Mouse (Mus musculus) liver, embryonic 14.5 days (tissue): ENCODE measurements around the gene Ndufb2.

Experiments used
- CTCF ChIP-seq: IDR thresholded peaks from 2 replicates; pipeline ENCODE4 v1.5.1; 2016; ENCODE audit warnings: antibody characterized with exemption, low read depth, control low read depth
- EP300 ChIP-seq: IDR thresholded peaks from 2 replicates; pipeline ENCODE4 v1.6.1; 2016; ENCODE audit warnings: antibody characterized with exemption, low read depth

DNA sequence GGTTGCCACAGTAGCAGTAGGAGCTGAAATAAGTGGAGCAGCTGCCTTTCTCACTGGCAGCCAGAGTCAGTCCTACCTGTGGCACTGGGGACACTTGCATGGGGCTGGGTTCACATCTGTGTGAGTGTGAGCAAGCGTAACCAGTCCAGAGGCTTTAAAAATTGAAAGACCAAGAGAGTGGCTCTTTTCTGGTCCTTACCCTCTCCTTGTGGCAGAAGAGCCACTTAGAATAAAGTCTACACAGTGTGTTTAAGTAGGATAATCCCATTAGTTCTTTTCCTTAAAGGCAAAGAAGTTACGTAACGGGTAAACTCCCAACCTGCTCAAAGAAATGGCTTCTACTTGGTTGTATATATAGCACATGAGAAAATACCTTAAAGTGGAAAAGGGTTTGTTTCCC lies 8.5 kb downstream of the Ndufb2 start:
- TF ChIP-seq CTCF (no peak), EP300 (no peak)
